Mouse (Mus musculus) urinary bladder, adult 18-20 months (tissue): ENCODE results near the gene Bpifb9b.
"Not testable (repeated sequence)": the region's sequence is repeated elsewhere in the genome, so short reads cannot be mapped to it uniquely, and the experiment has no call there.

Experiments
- DNase-seq, 2 experiments: peaks; one replicate each; pipeline ENCODE4 v3.0.0; 2022; ENCODE audit warnings: low spot score in 2 of 2, mixed read lengths in 2 of 2

Gene Bpifb9b

DNA sequence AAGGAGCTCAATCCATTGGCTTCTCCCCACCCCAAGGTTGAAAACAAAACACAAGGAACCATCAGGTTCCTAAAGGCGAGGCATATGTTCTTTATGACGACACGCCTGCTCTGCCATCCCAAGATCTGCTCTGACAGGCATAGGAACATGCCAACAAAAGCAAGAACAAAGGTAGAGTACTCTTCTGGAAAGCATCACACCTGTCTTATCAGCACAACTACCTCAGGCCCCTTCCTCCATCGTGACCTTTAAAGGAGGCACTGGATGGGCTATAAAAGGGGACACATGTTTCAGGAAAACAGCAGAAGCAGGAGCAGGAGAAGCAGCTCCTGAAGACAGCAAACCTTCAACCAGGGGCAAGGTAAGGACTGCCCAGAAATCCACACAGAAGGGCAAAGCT is at the start of gene Bpifb9b:
Bpifb9b (plus strand) TSS at position 301 of the 400 bp plus-strand sequence.
- not testable (repeated sequence) for DNase-seq

GRCm38 (mm10) chr2:154257554-154257953 is 49.5 kb upstream of the Bpifb9b start, which contains the start of gene Bpifb9a:
Gene Bpifb9a, plus strand, starts transcription at chr2:154257854.
- DNase-seq: not testable (repeated sequence)

GRCm38 (mm10) chr2:154264397-154264796 is 42.6 kb upstream of the Bpifb9b start:
- not testable (repeated sequence) for DNase-seq

GRCm38 (mm10) chr2:154291866-154292265 is 15.2 kb upstream of the Bpifb9b start:
- DNase-seq: not testable (repeated sequence)

GRCm38 (mm10) chr2:154292833-154293232 is 14.2 kb upstream of the Bpifb9b start:
- no peak for DNase-seq

- DNase-seq: peak in 1 of 2 experiments; percentile 18
Measured at GRCm38 (mm10) chr2:154294746-154295145, 12.3 kb upstream of the Bpifb9b start.

GRCm38 (mm10) chr2:154300496-154300895 is 6.5 kb upstream of the Bpifb9b start:
- peak in 1 of 2 experiments; percentile 16 for DNase-seq

- no peak for DNase-seq
Measured at GRCm38 (mm10) chr2:154301763-154302162, 5.3 kb upstream of the Bpifb9b start.

GRCm38 (mm10) chr2:154304604-154305003 is 2.4 kb upstream of the Bpifb9b start:
- DNase-seq: not testable (repeated sequence)

GRCm38 (mm10) chr2:154313771-154314170 is 6.7 kb downstream of the Bpifb9b start:
- not testable (repeated sequence) for DNase-seq

- no peak for DNase-seq
Measured at GRCm38 (mm10) chr2:154326852-154327251, 19.8 kb downstream of the Bpifb9b start.

DNA sequence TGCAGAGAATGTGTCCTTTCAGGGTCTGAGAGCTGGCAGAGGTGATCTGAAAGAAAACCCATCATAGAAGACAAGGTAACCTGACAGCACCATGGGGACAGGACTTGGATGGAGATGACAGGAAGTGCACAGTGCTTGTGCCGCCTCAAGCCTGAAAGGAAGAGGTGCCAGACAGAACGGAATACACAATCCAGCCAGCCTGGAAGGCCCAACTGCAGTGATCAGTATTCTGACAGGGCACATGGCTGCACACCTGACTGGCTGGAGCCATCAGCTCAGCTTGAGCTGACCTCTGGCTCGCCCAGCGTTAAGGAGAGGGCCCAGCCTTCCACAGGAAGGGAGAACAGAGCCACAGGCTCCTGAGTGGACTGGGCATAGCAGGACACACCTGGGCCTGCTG is 28.5 kb downstream of the Bpifb9b start:
- DNase-seq: no peak

DNA sequence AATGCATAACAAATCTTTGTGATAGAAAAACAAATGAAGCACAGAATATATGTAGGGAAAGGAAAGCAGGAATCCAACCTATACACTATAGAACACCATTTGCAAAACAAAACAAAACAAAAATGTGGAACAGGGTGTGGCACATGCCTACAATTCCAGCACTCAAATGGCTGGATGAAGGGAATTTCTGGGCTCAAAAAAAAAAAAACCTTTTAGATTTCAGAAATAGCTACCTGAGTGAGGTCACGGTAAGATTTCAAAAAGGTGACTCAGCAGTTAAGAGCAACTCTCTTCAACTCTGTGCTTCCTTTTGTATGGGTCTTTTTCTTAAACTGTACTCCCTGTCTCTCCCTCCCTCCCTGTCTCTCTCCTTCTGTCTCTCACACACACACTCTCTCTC is 31.1 kb downstream of the Bpifb9b start:
- no peak for DNase-seq

GRCm38 (mm10) chr2:154339356-154339755 is 32.3 kb downstream of the Bpifb9b start:
- no peak for DNase-seq

GRCm38 (mm10) chr2:154348152-154348551 is 41.1 kb downstream of the Bpifb9b start:
- DNase-seq: no peak

DNA sequence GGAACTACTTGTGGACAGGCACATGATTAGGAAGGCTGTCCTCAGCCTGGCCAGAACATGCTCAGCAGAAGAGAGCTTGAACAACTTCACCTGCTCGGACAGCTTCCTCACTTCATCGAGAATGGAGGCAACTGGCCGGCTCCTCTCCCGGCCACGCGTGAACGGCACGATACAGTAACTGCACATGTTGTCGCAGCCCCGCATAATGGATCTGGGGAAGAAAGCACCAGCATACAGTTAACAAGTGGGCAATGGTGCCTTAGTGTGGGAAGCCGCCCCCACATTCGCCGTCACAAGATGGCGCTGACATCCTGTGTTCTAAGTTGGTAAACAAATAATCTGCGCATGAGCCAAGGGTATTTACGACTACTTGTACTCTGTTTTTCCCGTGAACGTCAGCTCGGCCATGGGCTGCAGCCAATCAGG is 47.0 kb downstream of the Bpifb9b start:
- DNase-seq: not testable (repeated sequence)

DNA sequence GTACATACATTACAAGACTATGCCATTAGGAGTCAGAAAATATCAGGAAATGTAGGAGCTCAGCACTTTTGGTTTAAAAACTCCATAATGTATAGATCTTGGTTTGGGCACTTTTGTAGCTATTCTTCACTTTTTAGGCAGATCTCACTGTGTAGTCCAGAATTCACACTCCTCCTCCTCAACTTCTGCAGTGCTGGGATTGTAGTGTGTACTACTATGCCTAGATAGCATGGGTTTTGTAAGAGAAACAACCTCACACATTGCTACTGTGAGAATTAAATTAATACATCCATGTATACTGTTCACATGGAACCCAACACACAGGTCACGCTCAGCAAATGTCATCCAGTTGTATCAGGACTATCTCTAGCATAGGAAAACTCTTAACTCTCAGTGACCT is 60.5 kb downstream of the Bpifb9b start:
- no peak for DNase-seq
